Mouse (Mus musculus): ENCODE measurements at regions not wholly inside any gene's neighbourhood (a gene's known extent, or its start where the extent isn't known, plus 50 kb on each side); places are given as distances from the start of the nearest gene placed in this dataset.
"Not testable (repeated sequence)": the region's sequence is repeated elsewhere in the genome, so short reads cannot be mapped to it uniquely, and the experiment has no call there.

DNA sequence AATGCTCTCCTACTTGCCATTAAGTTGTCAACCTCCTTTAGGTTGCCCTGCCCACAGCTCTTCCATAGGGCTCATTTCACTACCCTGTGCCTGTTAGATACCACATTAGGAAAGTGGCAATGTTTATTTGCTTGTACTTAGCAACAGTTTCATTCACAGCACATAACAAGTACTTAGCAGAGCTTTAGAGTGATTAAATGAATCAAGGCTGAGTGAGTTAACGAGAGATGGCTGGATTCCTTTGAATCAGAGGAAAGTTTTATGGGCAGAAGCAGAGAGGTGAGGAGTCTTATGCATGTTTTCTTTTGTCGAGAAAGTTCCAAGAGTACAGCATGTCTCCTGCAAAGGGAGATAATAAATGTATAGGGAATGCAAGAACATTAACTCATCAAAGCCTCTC, 60.5 kb downstream of the Ptgs2 start:
- no peak for DNase-seq

DNA sequence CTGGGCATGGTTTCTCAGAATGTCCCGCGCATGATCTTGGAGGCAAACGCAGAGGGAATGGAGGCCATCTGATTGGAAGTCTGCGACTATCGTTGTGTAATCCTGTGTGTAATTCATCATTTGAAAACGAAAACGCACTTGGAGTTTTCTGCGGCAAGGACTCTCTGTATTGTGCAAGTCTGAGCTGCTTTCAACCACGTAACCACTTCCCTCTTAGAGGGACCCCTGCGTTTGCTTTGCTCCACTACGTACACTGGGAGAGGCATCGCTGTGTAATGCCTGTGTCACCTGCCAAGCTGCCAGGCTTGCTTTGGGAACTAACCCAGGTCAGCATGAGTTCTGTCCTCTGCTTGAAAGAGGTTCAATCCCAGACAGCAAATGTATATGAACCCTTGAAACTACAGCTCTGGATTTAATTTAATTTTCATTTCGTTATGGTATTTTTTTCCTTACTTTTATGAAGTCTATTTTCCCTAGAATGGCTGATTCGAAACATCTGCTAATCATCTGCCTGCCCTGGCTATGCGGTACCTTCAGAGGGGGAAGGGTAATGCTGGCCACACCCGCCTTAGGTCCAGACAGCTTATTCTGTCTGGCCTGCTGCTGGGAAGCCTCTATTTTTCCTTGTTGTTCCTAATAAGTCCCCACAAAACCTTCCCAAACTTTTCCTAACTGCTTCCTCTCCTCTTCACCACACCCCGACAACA, 65.2 kb downstream of the Ptgs2 start:
- peak; percentile 12 for DNase-seq

- DNase-seq = no peak
Observed at GRCm38 (mm10) chr1:150165597-150165973, 65.8 kb downstream of the Ptgs2 start.

- no peak for DNase-seq
Observed at GRCm38 (mm10) chr1:150167172-150167571, 67.3 kb downstream of the Ptgs2 start.

GRCm38 (mm10) chr1:150174204-150174603, 74.4 kb downstream of the Ptgs2 start:
- no peak for DNase-seq

DNA sequence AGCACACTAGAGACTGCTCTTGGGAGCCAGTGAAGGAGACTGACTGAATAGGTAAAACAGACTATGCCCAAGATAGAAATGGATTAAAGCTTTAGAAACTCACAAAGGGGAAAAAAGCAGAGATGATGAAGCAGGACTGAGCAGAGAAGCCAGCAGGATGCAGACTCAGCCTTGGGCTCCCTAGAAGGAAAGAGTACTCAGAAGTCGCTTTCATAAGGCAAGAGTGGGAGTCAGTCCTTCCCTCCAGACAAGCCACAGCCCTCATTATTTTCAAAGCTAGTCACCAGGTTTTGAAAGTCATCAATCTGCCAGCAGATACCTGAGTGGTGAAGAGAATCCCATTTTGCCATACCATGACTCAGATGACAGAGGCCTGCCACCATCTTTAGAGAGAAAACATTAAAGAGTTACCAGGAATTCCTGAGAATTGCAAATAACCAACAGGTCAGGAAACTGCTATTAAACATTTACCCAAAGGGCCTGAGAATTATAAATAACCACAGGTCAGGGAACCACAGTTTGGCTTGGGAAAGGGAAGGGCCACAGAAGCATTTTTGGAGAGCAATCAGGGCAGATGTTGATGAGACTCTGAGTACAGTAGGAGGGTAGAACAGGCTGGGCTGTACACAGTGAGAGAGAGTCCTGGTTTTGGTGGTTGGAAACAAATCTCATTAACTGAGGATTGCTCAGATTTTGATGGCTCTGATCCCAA, 77.4 kb downstream of the Ptgs2 start:
- DNase-seq = no peak

- DNase-seq = no peak
Observed at GRCm38 (mm10) chr1:150202022-150202421, 102.2 kb downstream of the Ptgs2 start.

DNA sequence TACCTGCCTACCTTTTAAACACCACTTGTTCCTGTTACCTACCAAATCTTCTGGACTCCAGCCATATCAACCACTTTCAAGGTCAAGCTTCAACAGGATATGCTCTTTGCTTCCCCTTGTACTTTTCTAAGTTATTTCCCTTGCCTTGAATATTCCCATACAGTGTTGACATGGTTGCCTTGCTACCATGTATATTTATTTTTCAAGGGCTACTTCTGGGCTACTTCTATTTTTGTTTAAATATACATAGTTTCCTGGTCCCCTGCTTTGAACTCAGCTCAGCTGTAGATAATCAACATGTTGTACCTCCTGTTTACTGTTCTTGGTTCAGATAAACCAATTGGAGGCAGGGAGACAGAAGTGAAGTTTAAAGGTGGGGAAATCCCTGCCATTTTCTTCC, 106.8 kb upstream of the Pdc start:
- no peak for DNase-seq

GRCm38 (mm10) chr1:150216672-150217071, 102.5 kb upstream of the Pdc start:
- DNase-seq = no peak

GRCm38 (mm10) chr1:150218802-150219201, 100.4 kb upstream of the Pdc start:
- DNase-seq = no peak

- no peak for DNase-seq
Observed at GRCm38 (mm10) chr1:150225529-150225928, 93.7 kb upstream of the Pdc start.

DNA sequence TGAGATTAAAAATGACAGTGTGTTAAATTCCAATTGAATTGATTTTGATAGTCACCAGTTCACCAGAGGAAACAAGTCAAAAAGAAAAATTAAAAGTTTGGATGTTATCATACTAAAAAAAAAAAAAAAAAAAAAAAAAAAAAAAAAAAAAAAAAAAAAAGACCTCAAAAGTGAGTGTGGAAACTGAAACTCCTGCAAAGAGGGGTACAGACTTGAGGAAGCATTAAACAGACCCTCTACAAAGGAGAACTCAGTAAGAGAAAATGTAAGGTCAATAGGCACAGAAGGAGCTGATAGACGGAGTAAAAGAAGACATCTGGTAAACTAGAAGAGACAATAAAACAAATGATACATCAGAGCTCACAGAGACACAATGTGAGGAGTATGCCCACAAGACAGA, 79.7 kb upstream of the Pdc start:
- not testable (repeated sequence) for DNase-seq

GRCm38 (mm10) chr1:150240110-150240509, 79.1 kb upstream of the Pdc start:
- no peak for DNase-seq

DNA sequence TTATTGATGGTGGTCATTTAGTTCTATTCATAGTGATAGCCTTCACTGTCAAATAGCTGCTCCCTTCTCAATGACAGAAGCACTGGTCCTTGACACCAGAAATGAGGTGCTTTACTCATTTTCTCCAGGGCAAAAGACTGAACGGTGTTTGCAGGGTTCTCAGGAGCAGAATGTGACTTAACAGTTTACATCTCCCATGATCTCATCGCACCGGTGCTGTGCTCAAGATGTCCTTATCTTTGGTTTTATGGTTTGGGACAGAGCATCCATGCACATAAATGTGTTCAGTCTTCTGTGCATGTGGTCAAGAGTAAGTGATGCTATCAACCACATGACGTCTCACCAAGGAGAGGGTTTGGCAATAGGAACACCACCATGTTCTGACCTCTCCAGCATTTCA, 78.1 kb upstream of the Pdc start:
- DNase-seq = no peak

DNA sequence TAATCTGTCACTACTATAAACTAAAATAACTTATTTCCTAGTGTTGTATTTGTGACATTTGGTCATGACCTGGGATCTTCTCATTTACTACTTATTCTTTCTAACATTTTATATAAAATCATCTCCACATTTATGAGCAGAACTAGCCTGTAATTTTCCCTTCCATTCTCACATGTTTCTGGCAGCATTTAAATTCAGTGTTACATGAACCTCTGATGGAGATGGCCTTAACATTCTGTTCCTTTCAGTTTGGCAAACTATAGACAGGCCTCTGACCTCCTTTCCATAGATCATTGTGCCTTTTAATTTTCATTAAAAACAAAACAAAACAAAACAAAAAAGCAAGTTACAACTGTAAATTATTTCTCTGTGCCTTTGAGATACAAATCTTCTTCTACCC, 77.1 kb upstream of the Pdc start:
- DNase-seq = no peak

DNA sequence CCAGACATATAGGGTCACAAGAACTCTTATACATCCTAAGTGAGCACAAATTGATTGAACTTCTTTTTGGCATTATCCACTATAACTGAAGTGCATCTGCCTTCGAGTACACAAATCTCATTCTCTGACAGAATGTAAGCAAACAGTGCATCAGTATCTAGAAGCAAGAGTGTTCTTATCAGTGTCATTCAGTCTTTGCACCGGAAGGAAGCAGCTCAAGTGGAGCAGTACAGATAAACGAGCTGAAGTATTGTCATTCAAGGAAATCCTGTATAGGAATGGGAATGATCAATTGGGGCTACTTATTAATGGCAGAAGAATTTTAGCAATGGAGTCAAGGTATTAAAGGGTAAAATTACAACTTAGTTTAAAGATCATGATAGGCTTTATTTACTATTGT, 74.3 kb upstream of the Pdc start:
- no peak for DNase-seq

- no peak for DNase-seq
Observed at GRCm38 (mm10) chr1:150251422-150251821, 67.8 kb upstream of the Pdc start.

DNA sequence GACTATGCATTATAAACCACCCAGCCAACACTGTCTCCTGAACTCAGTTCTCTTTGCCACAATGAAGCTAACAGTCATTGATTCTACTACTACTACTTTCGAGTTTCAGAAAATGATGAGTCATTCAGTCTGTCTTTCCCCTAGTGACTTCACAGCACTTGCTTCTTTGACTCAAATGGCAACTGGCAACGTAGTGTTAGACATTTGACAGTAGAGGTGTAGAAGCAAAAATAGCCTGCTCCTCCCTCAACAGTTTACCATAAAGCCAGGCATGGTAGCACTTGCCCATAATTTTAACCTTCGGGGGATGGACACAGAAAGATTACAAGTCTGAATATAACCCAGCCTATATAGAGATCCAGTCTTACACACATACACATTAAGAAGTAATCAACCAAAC, 67.3 kb upstream of the Pdc start:
- no peak for DNase-seq

- no peak for DNase-seq
Observed at GRCm38 (mm10) chr1:150257596-150257995, 61.6 kb upstream of the Pdc start.

DNA sequence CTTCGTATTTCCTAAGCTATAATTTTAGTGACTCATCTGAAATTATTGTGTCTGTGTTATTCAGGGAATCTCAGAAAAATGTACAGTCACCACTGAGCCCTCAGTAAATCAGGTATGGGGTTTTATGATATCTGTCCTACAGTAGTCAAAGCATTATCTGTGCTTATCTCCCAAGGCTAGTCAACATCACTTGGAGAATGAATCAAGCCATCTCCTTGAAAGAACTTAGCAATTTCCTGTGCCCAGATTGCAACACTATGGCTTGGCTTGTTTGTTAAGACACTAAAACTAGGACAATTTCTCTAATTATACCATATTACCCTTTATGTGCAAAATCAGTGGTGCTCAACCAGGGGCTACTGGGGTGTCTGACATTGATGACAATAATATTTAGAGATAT, 58.9 kb upstream of the Pdc start:
- DNase-seq = no peak

GRCm38 (mm10) chr1:150266502-150266901, 52.7 kb upstream of the Pdc start:
- peak; percentile 7 for DNase-seq

DNA sequence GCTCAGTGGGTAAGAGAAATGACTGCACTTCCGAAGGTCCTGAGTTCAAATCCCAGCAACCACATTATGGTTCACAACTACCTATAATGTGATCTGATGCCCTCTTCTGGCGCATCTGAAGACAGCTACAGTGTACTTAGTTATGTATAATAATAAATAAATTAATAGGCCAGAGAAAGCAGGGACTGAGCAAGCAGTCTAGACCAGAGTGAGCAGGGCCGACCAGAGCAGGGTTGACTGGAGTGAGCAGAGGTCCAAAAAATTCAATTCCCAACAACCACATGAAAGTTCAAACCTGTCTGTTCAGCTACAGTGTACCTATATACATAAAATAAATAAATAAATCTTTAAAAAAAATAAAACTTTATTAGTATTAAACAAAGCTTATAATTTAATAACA, 52.2 kb upstream of the Pdc start:
- DNase-seq = no peak

Measured in adrenal gland, postnatal 10 days (tissue).